Comparison of ENCODE assay signal across 30 mouse cellular contexts in genomic region chr11:43698621-43699020, GRCm38 (mm10). TPM values are rescaled to one million over a fixed set of nuclear protein-coding genes. Genes with fewer than 3 reads are reported as not detected.
DNase-seq lines count a peak whose midpoint lies in the region; ATAC-seq and TF ChIP-seq lines count a peak whose summit lies in the region.
"Had no signal": no experiment of that assay in that cellular context is flagged by ENCODE, and none has a peak within 500 bp of the region (broad histone marks: within the 10 kb centered on the region; RNA-seq: fewer than 3 reads in every experiment).

No protein-coding gene starts in this region.

- no peaks in the 10 kb centered on the region for H3K27me3 ChIP-seq in lung, embryonic 15.5 days
- H3K27me3 ChIP-seq: CH12.LX; heart, embryonic 15.5 days; limb, embryonic 13.5 days; midbrain, embryonic 12.5 days; neural tube, embryonic 15.5 days; Patski; stomach, embryonic 15.5 days had no signal

- peak; percentile 15 for DNase-seq in kidney, adult 9 months
- DNase-seq in kidney, adult 8-10 months: no peak
- peak; percentile 82 for DNase-seq in lung, postnatal 36 days
- no peak for DNase-seq in left cerebral cortex, adult 2 months (ENCODE audit: extremely low spot score in 1 of 2, low spot score in 2 of 2)
- DNase-seq in thymus, postnatal 14 days: no peak
- DNase-seq: adrenal gland, adult 2 months; cerebellum, adult 11 months; cerebellum, adult 9-11 months; forebrain, postnatal 0 days; gastrocnemius, postnatal 25 days; heart, postnatal 36 days; kidney, postnatal 25 days; right cerebral cortex, adult 18-20 months; thymus, postnatal 36 days had no signal

- intact Hi-C loops in left cerebral cortex, adult 2 months (cut with DNase I): no loop called here

- H3K27ac ChIP-seq in lung, embryonic 15.5 days: 0 out of 2 replicates have a peak overlapping the region, but pooled peaks have one; percentile 41
- H3K27ac ChIP-seq in left cerebral cortex, adult 2 months: no peak overlapping the region
- H3K27ac ChIP-seq: embryonic facial prominence, embryonic 10.5 days; forebrain, embryonic 10.5 days; heart, embryonic 15.5 days; hindbrain, embryonic 14.5 days; layer of hippocampus, adult 2 months; limb, embryonic 13.5 days; liver, embryonic 14.5 days; midbrain, embryonic 12.5 days; neural tube, embryonic 15.5 days; stomach, embryonic 15.5 days had no signal

- no peak overlapping the region for H3K4me3 ChIP-seq in lung, embryonic 15.5 days
- H3K4me3 ChIP-seq in left cerebral cortex, adult 2 months: no peak overlapping the region
- H3K4me3 ChIP-seq: embryonic facial prominence, embryonic 10.5 days; forebrain, embryonic 10.5 days; heart, embryonic 15.5 days; layer of hippocampus, adult 2 months; limb, embryonic 13.5 days; midbrain, embryonic 12.5 days; neural tube, embryonic 15.5 days; stomach, embryonic 15.5 days had no signal

- H3K9me3 ChIP-seq in lung, embryonic 15.5 days: no peaks in the 10 kb centered on the region
- H3K9me3 ChIP-seq: embryonic facial prominence, embryonic 10.5 days; forebrain, embryonic 10.5 days; G1E; heart, embryonic 15.5 days; limb, embryonic 13.5 days; midbrain, embryonic 12.5 days; neural tube, embryonic 15.5 days; stomach, embryonic 15.5 days had no signal

- no peak overlapping the region for H3K4me2 ChIP-seq in lung, embryonic 15.5 days
- H3K4me2 ChIP-seq: heart, embryonic 15.5 days; hindbrain, embryonic 14.5 days; limb, embryonic 13.5 days; midbrain, embryonic 12.5 days; neural tube, embryonic 15.5 days; stomach, embryonic 15.5 days had no signal

- H3K36me3 ChIP-seq in lung, embryonic 15.5 days: peaks cover 32% of the 10 kb centered on the region

- TF ChIP-seq CTCF in left cerebral cortex, adult 2 months (IDR thresholded peaks at IDR 0.05): no peak

- peaks cover 10% of the 10 kb centered on the region for H3K4me1 ChIP-seq in lung, embryonic 15.5 days
- H3K4me1 ChIP-seq: limb, embryonic 13.5 days; midbrain, embryonic 12.5 days; neural tube, embryonic 15.5 days; stomach, embryonic 15.5 days had no signal

- no peak overlapping the region for H3K9ac ChIP-seq in lung, embryonic 15.5 days
- H3K9ac ChIP-seq: forebrain, postnatal 0 days; heart, embryonic 15.5 days; hindbrain, embryonic 14.5 days; limb, embryonic 13.5 days; liver, embryonic 14.5 days; midbrain, embryonic 12.5 days; neural tube, embryonic 15.5 days; stomach, embryonic 15.5 days had no signal

- 57% methylated on average over 5 of the region's 5 CpGs for WGBS in lung, embryonic 15.5 days

- peak; percentile 64 to 76; a peak in 3 of 4 replicates for ATAC-seq in hematopoietic stem cell, adult 5-6 weeks (replicated peaks in 1 of 2; ENCODE audit: insufficient read depth in 1 of 2, low FRiP score in 2 of 2, low TSS enrichment in 1 of 2, low read depth in 1 of 2, poor library complexity in 2 of 2, severe bottlenecking in 2 of 2)
- peak; percentile 55; the same call in 1 of the 2 replicates for ATAC-seq in lung, embryonic 15.5 days (ENCODE audit: borderline replicate concordance, extremely low read depth, low FRiP score, low TSS enrichment)
- ATAC-seq: forebrain, postnatal 0 days; inflammation-experienced regulatory T-cells, adult 6 months; Patski had no signal

RNA-seq across cellular contexts. Expression of gene Pwwp2a, which starts 16.8 kb away (rescaled TPM):
- total RNA-seq in hematopoietic stem cell, adult 5-6 weeks (2017): 49.5 and 51.0 TPM in 2 replicates
- polyA plus RNA-seq in lung, embryonic 15.5 days (2015; fragmentation: Nextera tagmentation; extraction: Ambion mirVana): 23.4 and 28.4 TPM in 2 replicates
- 10 to 100 TPM; 65.2 to 65.7 TPM for total RNA-seq in left cerebral cortex, adult 2 months (2021)

RNA-seq across cellular contexts. Expression of gene Ttc1, which starts 49.2 kb away (rescaled TPM):
- total RNA-seq in hematopoietic stem cell, adult 5-6 weeks (2017): 68.7 and 101 TPM in 2 replicates
- 64.7 and 64.8 TPM in 2 replicates for polyA plus RNA-seq in lung, embryonic 15.5 days (2015; fragmentation: Nextera tagmentation; extraction: Ambion mirVana)
- total RNA-seq in left cerebral cortex, adult 2 months (2021): 10 to 100 TPM; 56.3 to 62.9 TPM

Comparison
In these comparisons a context has a peak if more than half of its experiments do, and no peak if none do; other contexts are left out.
1. DNase-seq: peak in kidney, adult 9 months (single experiment) and lung, postnatal 36 days (single experiment); none in kidney, adult 8-10 months (0 of 2), left cerebral cortex, adult 2 months (0 of 2) and thymus, postnatal 14 days (single experiment).